Mouse (Mus musculus) embryonic facial prominence, embryonic 10.5 days (tissue): ENCODE measurements around the gene Camta2. TPM values are rescaled to one million over a fixed set of nuclear protein-coding genes. Genes with fewer than 3 reads are reported as not detected.

Experiments
- DNase-seq: peaks from one replicate; pipeline ENCODE4 v3.0.0-alpha.2; 2017; ENCODE audit warnings: low spot score
- H3K27ac ChIP-seq: fragments of 300-500 bp; sonication (generic); replicated peaks from 2 replicates; pipeline ENCODE4 v1.5.1; 2016; ENCODE audit warnings: mild to moderate bottlenecking
- H3K27me3 ChIP-seq: fragments of 300-500 bp; sonication (generic); replicated peaks from 2 replicates; pipeline ENCODE4 v1.6.1; 2016; ENCODE audit warnings: low read depth, mild to moderate bottlenecking; ENCODE audit not compliant: poor library complexity, severe bottlenecking
- H3K36me3 ChIP-seq: fragments of 300-500 bp; sonication (generic); replicated peaks from 2 replicates; pipeline ENCODE4 v1.6.1; 2016; ENCODE audit warnings: mild to moderate bottlenecking, moderate library complexity
- H3K4me1 ChIP-seq: fragments of 300-500 bp; sonication (generic); 2 replicates; pipeline ENCODE4 v1.6.1; 2016
- H3K4me3 ChIP-seq: fragments of 300-500 bp; sonication (generic); 2 replicates; pipeline ENCODE4 v1.5.1; 2016; ENCODE audit warnings: mild to moderate bottlenecking, moderate library complexity
- H3K9me3 ChIP-seq: fragments of 300-500 bp; sonication (generic); 2 replicates; pipeline ENCODE4 v1.6.1; 2016; ENCODE audit warnings: mild to moderate bottlenecking
- WGBS: fragments of 180-500 bp; shearing (Covaris S2); methylation state at CpG from one replicate; pipeline ENCODE4 v1.1.7; 2016; 5-methylcytosine and 5-hydroxymethylcytosine counted together
- polyA plus RNA-seq: library from polyadenylated mRNA; unstranded; fragments of >200 nt; fragmentation: Nextera tagmentation; extraction: Ambion mirVana; gene quantifications from 2 replicates; pipeline ENCODE4 v1.2.1, GENCODE M21; 2016

Gene Camta2
- polyA plus RNA-seq, 1 experiment from 2014 or later: 10.9 TPM

- WGBS: 79% methylated on average over 3 of the region's 3 CpGs
- H3K4me3 ChIP-seq: no peak overlapping the region
- no peak for DNase-seq
- H3K27ac ChIP-seq: no peak overlapping the region
- H3K9me3 ChIP-seq: no peaks in the 10 kb centered on the region
- no peaks in the 10 kb centered on the region for H3K27me3 ChIP-seq
- peaks cover 18% of the 10 kb centered on the region for H3K4me1 ChIP-seq
- H3K36me3 ChIP-seq: peaks cover 86% of the 10 kb centered on the region
Observed at GRCm38 (mm10) chr11:70706127-70706526, 18.2 kb upstream of the Camta2 start.

GRCm38 (mm10) chr11:70702781-70703180 lies 14.9 kb upstream of the Camta2 start:
- Histone ChIP-seq H3K36me3 (peaks cover 53% of the 10 kb centered on the region), H3K4me1 (peaks cover 30% of the 10 kb centered on the region), H3K9me3 (no peaks in the 10 kb centered on the region), H3K4me3 (peak overlapping the region; percentile 93; the same call in 1 of the 2 replicates), H3K27ac (no peak overlapping the region), H3K27me3 (no peaks in the 10 kb centered on the region)
- whole genome bisulfite sequencing: 68% methylated on average over 6 of the region's 6 CpGs
- DNase-seq: no peak

- Histone ChIP-seq H3K36me3 (peaks cover 46% of the 10 kb centered on the region), H3K9me3 (no peaks in the 10 kb centered on the region), H3K27me3 (no peaks in the 10 kb centered on the region), H3K4me1 (peaks cover 30% of the 10 kb centered on the region), H3K27ac (no peak overlapping the region), H3K4me3 (peak overlapping the region; percentile 93)
- 77% methylated on average over 6 of the region's 6 CpGs for WGBS
- DNase-seq: no peak
Observed at GRCm38 (mm10) chr11:70701984-70702733, 14.3 kb upstream of the Camta2 start.

GRCm38 (mm10) chr11:70701221-70701955 lies 13.5 kb upstream of the Camta2 start:
- H3K36me3 ChIP-seq: peaks cover 39% of the 10 kb centered on the region
- 16% methylated on average over 10 of the region's 10 CpGs for WGBS
- no peaks in the 10 kb centered on the region for H3K27me3 ChIP-seq
- H3K4me1 ChIP-seq: peaks cover 30% of the 10 kb centered on the region
- DNase-seq: no peak
- H3K4me3 ChIP-seq: peak overlapping the region; percentile 93
- peak overlapping the region; percentile 95 for H3K27ac ChIP-seq
- H3K9me3 ChIP-seq: no peaks in the 10 kb centered on the region

- H3K36me3 ChIP-seq: peaks cover 31% of the 10 kb centered on the region
- peak overlapping the region; percentile 95 for H3K27ac ChIP-seq
- DNase-seq: peak; percentile 72
- H3K27me3 ChIP-seq: no peaks in the 10 kb centered on the region
- peaks cover 30% of the 10 kb centered on the region for H3K4me1 ChIP-seq
- H3K4me3 ChIP-seq: peak overlapping the region; percentile 93
- under 1% methylated on average over 34 of the region's 34 CpGs for WGBS
- no peaks in the 10 kb centered on the region for H3K9me3 ChIP-seq
Observed at GRCm38 (mm10) chr11:70700613-70701012, 12.7 kb upstream of the Camta2 start.

- Histone ChIP-seq H3K27ac (peak within 1 kb of the TSS; percentile 95), H3K9me3 (no peaks in the 10 kb centered on the region)
- WGBS: 1% methylated on average over 69 of the region's 69 CpGs
Observed at GRCm38 (mm10) chr11:70699722-70700556, 12.0 kb upstream of the Camta2 start, which contains the start of the genes Inca1 and Kif1c. TSS of gene Inca1 (minus strand) at chr11:70700155. TSS of gene Kif1c (plus strand) at chr11:70700548.

GRCm38 (mm10) chr11:70699051-70699450 lies 11.1 kb upstream of the Camta2 start:
- H3K36me3 ChIP-seq: peaks cover 15% of the 10 kb centered on the region
- peaks cover 30% of the 10 kb centered on the region for H3K4me1 ChIP-seq
- WGBS: 58% methylated on average over 2 of the region's 2 CpGs
- H3K9me3 ChIP-seq: no peaks in the 10 kb centered on the region
- H3K27me3 ChIP-seq: no peaks in the 10 kb centered on the region
- no peak overlapping the region for H3K27ac ChIP-seq
- no peak for DNase-seq
- H3K4me3 ChIP-seq: peak overlapping the region; percentile 93

More at GRCm38 (mm10) chr11:70699722-70700556, 12.0 kb upstream of the Camta2 start, which contains the start of the genes Inca1 and Kif1c:
- peak within 1 kb of the TSS; percentile 93 for H3K4me3 ChIP-seq
- peaks cover 30% of the 10 kb centered on the region for H3K4me1 ChIP-seq
- DNase-seq: peak; percentile 94
- H3K27me3 ChIP-seq: no peaks in the 10 kb centered on the region
- peaks cover 24% of the 10 kb centered on the region for H3K36me3 ChIP-seq

- 77% methylated on average over 3 of the region's 3 CpGs for WGBS
- H3K4me3 ChIP-seq: no peak overlapping the region
Observed at GRCm38 (mm10) chr11:70697376-70697775, 9.5 kb upstream of the Camta2 start.

GRCm38 (mm10) chr11:70693504-70693903 lies 5.6 kb upstream of the Camta2 start:
- peaks cover 6% of the 10 kb centered on the region for H3K4me1 ChIP-seq
- no peak for DNase-seq
- no peaks in the 10 kb centered on the region for H3K27me3 ChIP-seq
- H3K9me3 ChIP-seq: no peaks in the 10 kb centered on the region
- WGBS: 69% methylated on average over 3 of the region's 3 CpGs
- no peak overlapping the region for H3K27ac ChIP-seq
- H3K36me3 ChIP-seq: no peaks in the 10 kb centered on the region
- no peak overlapping the region for H3K4me3 ChIP-seq

More at GRCm38 (mm10) chr11:70697376-70697775, 9.5 kb upstream of the Camta2 start:
- no peak overlapping the region for H3K27ac ChIP-seq
- no peak for DNase-seq
- no peaks in the 10 kb centered on the region for H3K9me3 ChIP-seq
- no peaks in the 10 kb centered on the region for H3K36me3 ChIP-seq
- no peaks in the 10 kb centered on the region for H3K27me3 ChIP-seq
- peaks cover 25% of the 10 kb centered on the region for H3K4me1 ChIP-seq

- Histone ChIP-seq H3K4me3 (no peak overlapping the region), H3K36me3 (peaks cover 16% of the 10 kb centered on the region), H3K27ac (no peak overlapping the region), H3K4me1 (peaks cover 25% of the 10 kb centered on the region), H3K9me3 (no peaks in the 10 kb centered on the region), H3K27me3 (no peaks in the 10 kb centered on the region)
- no peak for DNase-seq
- WGBS: 64% methylated on average over 4 of the region's 4 CpGs
Observed at GRCm38 (mm10) chr11:70689578-70689977, 1.7 kb upstream of the Camta2 start.

GRCm38 (mm10) chr11:70688372-70688771 lies 467 bp upstream of the Camta2 start:
- H3K27me3 ChIP-seq: no peaks in the 10 kb centered on the region

More at GRCm38 (mm10) chr11:70688372-70688771, 467 bp upstream of the Camta2 start:
- Histone ChIP-seq H3K9me3 (no peaks in the 10 kb centered on the region), H3K27ac (peak overlapping the region; percentile 92), H3K4me1 (peaks cover 25% of the 10 kb centered on the region), H3K4me3 (peak overlapping the region; percentile 91), H3K36me3 (peaks cover 28% of the 10 kb centered on the region)
- 12% methylated on average over 8 of the region's 8 CpGs for WGBS
- DNase-seq: peak; percentile 20
